Mouse (Mus musculus) neural tube, embryonic 10.5 days (tissue): Measurements from ENCODE around the gene 6430571L13Rik.
A peak's percentile ranks its signal among the peaks of the same experiment; 100 is the strongest.

Source experiments
- DNase-seq: peaks from one replicate; pipeline ENCODE4 v3.0.0-alpha.2; 2017; ENCODE audit warnings: low spot score; ENCODE audit errors: extremely low spot score

Gene 6430571L13Rik

DNA sequence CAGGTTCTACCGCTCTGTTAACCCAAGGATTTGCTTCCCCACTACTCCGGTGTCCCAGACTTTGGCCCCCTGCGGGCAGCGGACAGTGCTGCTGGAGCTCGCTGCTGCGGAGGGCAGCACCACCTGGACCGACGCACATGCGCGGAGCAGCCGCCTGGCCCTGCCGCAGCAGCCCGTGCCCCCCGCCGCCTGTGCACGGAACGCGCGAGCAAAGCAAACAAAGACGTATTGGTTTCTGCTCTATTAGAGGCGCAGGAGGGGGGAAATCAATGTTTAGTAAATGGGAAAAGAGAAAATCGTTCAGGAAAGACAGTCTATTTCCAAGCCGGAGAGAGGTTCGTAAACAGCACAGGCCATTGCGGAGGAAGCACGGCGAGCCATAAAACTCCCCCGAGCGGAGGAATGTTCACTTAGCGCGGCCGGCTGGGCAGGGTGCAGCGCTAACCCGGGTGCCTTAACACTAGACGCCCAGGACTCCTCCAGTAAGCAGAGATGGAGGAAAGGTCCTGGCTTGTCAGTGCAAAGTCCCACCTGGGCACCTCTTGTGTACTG, 37.6 kb downstream of the 6430571L13Rik start:
- DNase-seq = peak; percentile 63

DNA sequence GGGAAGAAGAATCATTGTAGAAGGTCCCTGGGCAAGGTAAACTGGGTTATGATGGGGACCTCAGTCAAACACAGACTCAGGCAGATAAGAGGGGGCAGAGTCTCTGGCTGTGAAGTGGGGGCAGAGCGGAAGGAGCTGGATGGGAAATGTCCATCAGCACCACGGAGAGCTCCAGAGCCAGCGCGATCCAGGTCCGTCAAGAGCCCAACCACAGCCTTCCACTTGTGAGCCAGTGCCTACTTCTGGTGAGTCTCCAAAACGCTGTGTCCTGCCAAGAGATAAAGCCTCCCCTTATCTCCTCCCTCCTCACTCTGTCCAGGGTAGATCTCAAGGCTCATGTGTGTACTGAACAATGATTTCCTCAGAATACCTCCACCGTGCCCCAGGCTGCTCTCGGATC, 41.3 kb downstream of the 6430571L13Rik start:
- peak; percentile 53 for DNase-seq

GRCm38 (mm10) chr9:107384396-107384795, 44.0 kb downstream of the 6430571L13Rik start:
- DNase-seq = no peak

- no peak for DNase-seq
These were observed 46.3 kb downstream of the 6430571L13Rik start for GRCm38 (mm10) chr9:107386722-107387121.

DNA sequence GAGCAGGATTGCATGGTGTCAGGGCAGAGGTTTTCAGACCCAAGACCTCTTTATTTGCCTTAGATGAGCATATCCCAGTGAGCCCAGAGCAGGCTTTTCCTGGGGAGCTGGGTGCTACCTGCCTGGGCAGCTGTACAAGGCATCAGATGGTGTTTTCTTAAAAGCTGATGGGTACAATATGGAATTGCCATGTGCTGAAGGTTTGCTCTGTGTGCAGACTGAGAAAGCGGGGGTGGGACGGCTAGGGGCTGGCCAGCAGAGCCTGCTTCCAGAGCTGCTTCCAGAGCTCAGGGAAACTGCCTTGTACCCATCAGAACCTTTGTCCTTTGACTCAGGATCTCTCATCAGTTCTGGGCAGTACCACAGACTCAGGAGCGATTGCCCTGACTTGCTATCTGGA, 47.3 kb downstream of the 6430571L13Rik start:
- DNase-seq = no peak

DNA sequence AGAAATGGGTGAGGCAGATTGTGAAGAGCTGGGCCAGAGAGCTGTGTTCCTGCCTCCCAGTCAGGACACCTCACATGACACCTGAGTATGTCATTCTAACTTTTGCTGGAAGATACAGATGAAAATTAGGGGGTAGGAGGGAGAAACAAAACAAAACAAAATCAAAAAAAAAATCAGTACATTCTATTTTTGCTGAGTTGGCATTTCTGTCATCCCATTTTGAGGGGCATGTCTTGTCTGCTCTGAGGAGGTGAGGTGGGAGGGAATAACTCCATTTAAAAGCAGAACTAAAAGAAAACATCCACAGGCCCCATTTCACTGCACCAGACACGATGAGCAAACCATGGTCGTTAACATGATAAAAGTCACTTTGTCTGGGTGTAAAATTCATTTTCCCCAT, 47.9 kb downstream of the 6430571L13Rik start:
- DNase-seq = no peak

- no peak for DNase-seq
These were observed 56.0 kb downstream of the 6430571L13Rik start for GRCm38 (mm10) chr9:107396397-107396796.

- DNase-seq = no peak
These were observed 58.6 kb downstream of the 6430571L13Rik start for GRCm38 (mm10) chr9:107398968-107399367.

DNA sequence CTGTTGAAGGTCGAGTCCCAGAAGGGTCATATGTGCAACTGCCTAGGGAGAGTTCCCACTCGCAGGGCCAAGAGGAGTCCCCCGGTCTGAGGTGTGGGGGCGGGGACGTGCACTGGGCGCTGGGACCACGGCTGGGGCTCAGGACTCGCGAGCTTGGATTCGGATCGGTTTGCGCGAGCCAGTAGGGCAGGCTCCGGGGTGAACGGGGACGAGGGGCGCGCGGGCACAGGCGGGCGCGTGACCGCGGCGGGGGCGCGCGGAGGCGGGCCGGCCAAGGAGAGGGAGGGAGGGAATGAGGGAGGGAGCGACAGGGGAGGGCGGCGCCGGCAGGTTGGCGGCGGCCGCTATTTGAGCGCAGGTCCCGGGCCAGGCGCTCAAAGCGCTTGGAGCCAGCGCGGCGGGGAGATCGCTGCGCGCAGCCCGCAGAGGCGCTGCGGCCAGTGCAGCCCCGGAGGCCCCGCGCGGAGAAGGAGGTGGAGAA, 59.1 kb downstream of the 6430571L13Rik start, which contains the start of gene Cacna2d2:
Gene Cacna2d2 (plus strand): TSS at position 122 of the 481 bp plus-strand sequence.
- DNase-seq = peak; percentile 75

DNA sequence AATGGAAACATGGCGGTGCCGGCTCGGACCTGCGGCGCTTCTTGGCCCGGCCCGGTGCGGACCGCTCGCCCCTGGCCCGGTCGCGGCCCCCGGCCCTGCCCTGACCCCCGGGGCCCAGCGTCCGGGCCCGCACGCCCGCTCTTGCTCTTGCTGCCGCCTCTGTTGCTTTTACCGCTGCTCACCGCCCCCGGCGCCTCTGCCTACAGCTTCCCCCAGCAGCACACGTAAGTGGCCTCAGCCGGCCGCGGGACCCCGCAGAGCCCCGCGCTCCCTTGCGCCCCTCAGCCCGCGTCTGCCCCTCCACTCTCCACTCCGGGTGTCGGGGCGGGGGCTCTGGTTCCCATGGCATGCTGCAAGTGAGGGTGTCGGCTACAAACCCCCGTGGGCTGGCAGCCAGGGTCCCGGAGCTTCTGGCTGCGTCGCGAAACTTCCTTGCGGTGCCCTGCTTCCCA, 59.7 kb downstream of the 6430571L13Rik start:
- DNase-seq = peak; percentile 60

DNA sequence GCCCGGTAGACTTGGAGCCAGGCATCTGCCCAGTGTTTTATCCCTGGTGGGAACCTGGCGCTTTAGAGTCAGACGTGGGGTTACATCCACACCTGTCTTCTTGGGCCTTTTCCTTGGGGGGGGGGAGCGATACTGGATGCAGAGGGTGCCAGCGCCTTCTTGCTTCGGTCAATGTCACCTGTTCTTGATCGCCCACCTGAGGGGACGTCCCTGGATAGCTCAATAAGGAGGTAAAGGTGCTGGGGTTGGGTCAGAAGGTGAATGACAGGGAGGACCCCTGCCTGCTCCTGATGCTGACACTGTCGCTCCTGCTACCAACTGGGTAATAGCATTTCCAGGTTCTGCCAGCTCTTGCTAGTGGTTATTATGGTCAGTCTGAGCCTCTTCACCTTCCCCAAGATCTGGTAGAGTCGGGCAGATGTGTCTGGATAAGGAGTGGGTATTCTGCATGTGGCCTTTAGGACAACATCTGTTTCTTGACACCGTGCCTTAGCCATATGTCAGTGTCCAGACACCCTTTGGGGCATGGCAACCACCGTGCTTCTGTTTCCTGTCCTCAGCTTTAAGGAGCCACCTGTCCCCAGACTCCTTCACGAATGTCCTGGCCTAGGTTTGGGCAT, 60.4 kb downstream of the 6430571L13Rik start:
- DNase-seq = peak; percentile 36
